Mouse (Mus musculus) hematopoietic stem cell, adult 5-6 weeks (primary cell): ENCODE results near the gene Olfr1369-ps1. TPM values are rescaled to one million over a fixed set of nuclear protein-coding genes. Genes with fewer than 3 reads are reported as not detected.

ENCODE experiments used
- ATAC-seq, 2 experiments: fragments of 125-278 bp in 1 of 2; replicated peaks in 1 of 2; 2 replicates each; pipeline ENCODE4 v1.8.0; 2016 to 2017; ENCODE audit warnings: inconsistent platforms in 2 of 2, mild to moderate bottlenecking in 2 of 2, moderate number of reproducible peaks in 2 of 2, low read depth in 1 of 2, moderate TSS enrichment in 1 of 2; ENCODE audit not compliant: low FRiP score in 2 of 2, poor library complexity in 2 of 2, severe bottlenecking in 2 of 2, insufficient read depth in 1 of 2, low TSS enrichment in 1 of 2
- total RNA-seq: library from RNA; stranded (forward); fragments of 172-1452, 232-1000 nt; gene quantifications from 2 replicates; pipeline ENCODE4 v1.2.3, GENCODE M21; 2017

The Olfr1369-ps1 gene
- total RNA-seq, 1 experiment from 2014 or later = not detected

DNA sequence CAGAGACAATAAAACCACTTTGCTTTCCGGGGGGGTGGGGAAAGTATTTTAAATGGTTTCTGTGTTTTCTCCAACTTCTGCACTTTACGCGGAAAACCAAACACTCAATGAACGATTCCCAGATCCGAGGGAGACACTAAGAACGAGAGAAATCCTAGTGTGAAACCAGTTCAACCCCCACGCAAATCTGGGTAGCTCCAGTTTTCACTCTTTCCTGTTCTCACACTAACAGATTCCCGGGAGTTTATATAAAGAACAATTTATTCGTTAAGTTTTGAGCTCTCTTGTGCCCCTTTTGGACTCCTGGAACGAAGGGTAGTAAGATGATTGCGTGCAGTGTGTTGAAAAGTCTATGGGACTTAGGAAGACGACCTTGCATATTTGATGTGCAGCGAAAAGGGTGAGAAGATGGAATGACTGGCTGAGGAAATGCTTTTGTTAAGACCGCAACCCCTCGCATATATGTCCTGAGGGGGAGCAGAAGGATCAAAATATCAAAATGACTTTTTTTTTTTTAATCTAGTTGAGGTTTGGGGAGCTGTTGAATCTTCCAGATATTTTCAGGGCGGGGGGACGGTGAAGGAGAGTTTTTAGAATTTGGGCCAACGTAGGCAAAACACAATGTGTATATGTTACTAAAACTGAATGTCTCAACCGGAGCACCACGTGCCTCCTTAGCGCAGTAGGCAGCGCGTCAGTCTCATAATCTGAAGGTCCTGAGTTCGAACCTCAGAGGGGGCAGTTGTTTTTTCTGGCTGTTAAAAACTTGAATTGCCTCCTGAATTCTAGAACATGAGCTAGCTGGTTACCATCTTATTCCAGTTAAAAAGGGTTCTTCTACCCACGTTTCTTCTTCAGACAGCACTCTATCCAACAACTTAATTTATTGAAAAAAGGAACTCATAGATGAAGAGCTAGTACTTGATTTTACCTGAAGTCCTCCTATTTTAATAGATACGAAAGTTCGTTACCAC is 55.9 kb downstream of the Olfr1369-ps1 start:
- ATAC-seq = peak; percentile 4 to 27; a peak in 3 of 4 replicates

DNA sequence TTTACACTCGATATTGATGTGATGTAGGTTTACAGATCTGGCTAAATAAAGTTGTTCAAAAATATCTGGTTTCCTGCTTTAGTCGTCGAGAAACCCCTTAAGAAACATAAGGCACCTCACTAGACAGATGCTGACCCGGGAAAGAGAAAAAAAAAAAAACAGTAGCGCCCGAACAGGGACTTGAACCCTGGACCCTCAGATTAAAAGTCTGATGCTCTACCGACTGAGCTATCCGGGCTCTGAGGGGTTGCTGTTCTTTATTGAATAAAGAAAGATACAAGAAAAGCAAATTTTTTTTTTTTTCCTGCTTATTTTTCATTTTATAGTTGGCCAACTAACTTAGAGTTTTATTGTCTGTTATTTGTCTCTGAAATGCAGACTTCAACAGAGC is 56.6 kb downstream of the Olfr1369-ps1 start:
- ATAC-seq = peak in 1 of 2 experiments; percentile 9; a peak in 2 of 4 replicates

GRCm38 (mm10) chr13:21168371-21169011 is 57.2 kb downstream of the Olfr1369-ps1 start:
- no peak for ATAC-seq

Other genes with a start within 250 kb of the Olfr1369-ps1 start
- not detected in 2 replicates for gene Olfr1370, start 36.5 kb upstream of the Olfr1369-ps1 start, total RNA-seq
- not detected in 2 replicates for gene Olfr263, start 18.2 kb downstream of the Olfr1369-ps1 start, total RNA-seq
- not detected in 2 replicates for gene Olfr1368, start 34.4 kb downstream of the Olfr1369-ps1 start, total RNA-seq
- gene Trim27, start 68.0 kb downstream of the Olfr1369-ps1 start, total RNA-seq = 150 and 162 TPM in 2 replicates
- gene Gpx5, start 181.2 kb downstream of the Olfr1369-ps1 start, total RNA-seq = not detected in 2 replicates
- not detected in 2 replicates for gene Gpx6, start 200.6 kb downstream of the Olfr1369-ps1 start, total RNA-seq
- gene Olfr1367, start 235.4 kb downstream of the Olfr1369-ps1 start, total RNA-seq = not detected in 2 replicates